Mouse (Mus musculus) forebrain, embryonic 14.5 days (tissue): ENCODE measurements at regions not wholly inside any gene's neighbourhood (a gene's known extent, or its start where the extent isn't known, plus 50 kb on each side); places are given as distances from the start of the nearest gene placed in this dataset.

Experiments
- ATAC-seq: fragments of 200-750 bp; cut with Nextera tagmentation; 2 replicates; pipeline ENCODE4 v1.8.0; 2017; ENCODE audit warnings: mild to moderate bottlenecking, moderate library complexity
- DNase-seq: peaks from one replicate; pipeline ENCODE4 v3.0.0-alpha.2; 2015; ENCODE audit warnings: low spot score
- H3K27ac ChIP-seq: fragments of 300-500 bp; sonication (generic); 2 replicates; pipeline ENCODE4 v1.5.1; 2014; ENCODE audit warnings: low read depth, mild to moderate bottlenecking, control low read depth, low read length, moderate library complexity
- H3K27me3 ChIP-seq: fragments of 300-500 bp; sonication (generic); replicated peaks from 2 replicates; pipeline ENCODE4 v1.6.1; 2014; ENCODE audit warnings: low read length, control low read depth, mixed read lengths; ENCODE audit not compliant: control insufficient read depth, insufficient read depth
- H3K36me3 ChIP-seq: fragments of 300-500 bp; sonication (generic); 2 replicates; pipeline ENCODE4 v1.6.1; 2014; ENCODE audit warnings: low read length, control low read depth; ENCODE audit not compliant: control insufficient read depth, insufficient read depth
- H3K4me1 ChIP-seq: fragments of 300-500 bp; sonication (generic); 2 replicates; pipeline ENCODE4 v1.6.1; 2014; ENCODE audit warnings: antibody characterized with exemption, low read length, control low read depth; ENCODE audit not compliant: control insufficient read depth, insufficient read depth
- H3K4me2 ChIP-seq: fragments of 300-500 bp; sonication (generic); 2 replicates; pipeline ENCODE4 v1.6.1; 2014; ENCODE audit warnings: mild to moderate bottlenecking, control low read depth, low read length
- H3K4me3 ChIP-seq: fragments of 300-500 bp; sonication (generic); 2 replicates; pipeline ENCODE4 v1.5.1; 2014; ENCODE audit warnings: low read depth, low read length, control low read depth
- H3K9ac ChIP-seq: fragments of 300-500 bp; sonication (generic); 2 replicates; pipeline ENCODE4 v1.6.1; 2014; ENCODE audit warnings: mild to moderate bottlenecking, low read length, control low read depth, moderate library complexity
- H3K9me3 ChIP-seq: fragments of 300-500 bp; sonication (generic); replicated peaks from 2 replicates; pipeline ENCODE4 v1.6.1; 2016; ENCODE audit warnings: low read length, control low read depth, mixed read lengths; ENCODE audit not compliant: control insufficient read depth
- WGBS: fragments of 180-500 bp; shearing (Covaris S2); extraction: QIAGEN DNeasy Blood & Tissue Kit; methylation state at CpG from one replicate; pipeline ENCODE4 v1.1.7; 2014; 5-methylcytosine and 5-hydroxymethylcytosine counted together

- Histone ChIP-seq H3K4me1 (no peaks in the 10 kb centered on the region), H3K27me3 (no peaks in the 10 kb centered on the region), H3K27ac (no peak overlapping the region), H3K4me2 (no peak overlapping the region), H3K9ac (no peak overlapping the region), H3K9me3 (no peaks in the 10 kb centered on the region), H3K36me3 (no peaks in the 10 kb centered on the region), H3K4me3 (no peak overlapping the region)
- ATAC-seq = peak; percentile 62; the same call in 1 of the 2 replicates
- peak; percentile 66 for DNase-seq
- 71% methylated on average over 10 of the region's 10 CpGs for WGBS
Measured at GRCm38 (mm10) chr3:29822622-29823370, 725.0 kb downstream of the Mecom start.

GRCm38 (mm10) chr3:29816964-29817363 lies 730.8 kb downstream of the Mecom start:
- no peaks in the 10 kb centered on the region for H3K4me1 ChIP-seq
- H3K4me3 ChIP-seq = no peak overlapping the region
- H3K36me3 ChIP-seq = no peaks in the 10 kb centered on the region
- no peak overlapping the region for H3K27ac ChIP-seq
- no peaks in the 10 kb centered on the region for H3K27me3 ChIP-seq
- DNase-seq (no peak), ATAC-seq (no peak)
- H3K9me3 ChIP-seq = no peaks in the 10 kb centered on the region
- WGBS = 86% methylated on average over 4 of the region's 4 CpGs
- H3K4me2 ChIP-seq = no peak overlapping the region
- no peak overlapping the region for H3K9ac ChIP-seq

DNA sequence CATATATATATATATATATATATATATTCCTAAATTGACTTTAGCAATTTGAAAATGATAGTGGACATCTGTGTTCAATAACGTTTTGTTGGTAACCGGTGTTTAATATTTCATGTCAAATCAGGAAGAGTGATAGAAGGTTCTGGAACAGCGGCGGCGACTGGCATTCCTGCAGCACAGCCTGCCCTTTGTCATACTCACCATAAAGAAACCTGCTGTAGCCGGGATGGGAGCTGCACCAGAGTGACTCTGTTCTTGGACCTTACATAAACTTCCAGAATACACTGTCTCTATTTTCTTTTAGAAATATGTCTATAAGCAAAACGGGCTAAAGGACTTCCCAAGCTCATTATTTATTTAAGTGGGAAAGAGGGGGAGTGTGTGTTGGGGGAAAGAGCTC lies 731.5 kb downstream of the Egfem1 start:
- Histone ChIP-seq H3K4me3 (no peak overlapping the region), H3K9ac (no peak overlapping the region), H3K4me1 (no peaks in the 10 kb centered on the region), H3K27ac (no peak overlapping the region), H3K4me2 (no peak overlapping the region), H3K27me3 (no peaks in the 10 kb centered on the region), H3K9me3 (no peaks in the 10 kb centered on the region), H3K36me3 (no peaks in the 10 kb centered on the region)
- 50% methylated on average over 7 of the region's 7 CpGs for WGBS
- DNase-seq (no peak), ATAC-seq (0 out of 2 replicates have a peak, but pooled peaks have one; percentile 49)

DNA sequence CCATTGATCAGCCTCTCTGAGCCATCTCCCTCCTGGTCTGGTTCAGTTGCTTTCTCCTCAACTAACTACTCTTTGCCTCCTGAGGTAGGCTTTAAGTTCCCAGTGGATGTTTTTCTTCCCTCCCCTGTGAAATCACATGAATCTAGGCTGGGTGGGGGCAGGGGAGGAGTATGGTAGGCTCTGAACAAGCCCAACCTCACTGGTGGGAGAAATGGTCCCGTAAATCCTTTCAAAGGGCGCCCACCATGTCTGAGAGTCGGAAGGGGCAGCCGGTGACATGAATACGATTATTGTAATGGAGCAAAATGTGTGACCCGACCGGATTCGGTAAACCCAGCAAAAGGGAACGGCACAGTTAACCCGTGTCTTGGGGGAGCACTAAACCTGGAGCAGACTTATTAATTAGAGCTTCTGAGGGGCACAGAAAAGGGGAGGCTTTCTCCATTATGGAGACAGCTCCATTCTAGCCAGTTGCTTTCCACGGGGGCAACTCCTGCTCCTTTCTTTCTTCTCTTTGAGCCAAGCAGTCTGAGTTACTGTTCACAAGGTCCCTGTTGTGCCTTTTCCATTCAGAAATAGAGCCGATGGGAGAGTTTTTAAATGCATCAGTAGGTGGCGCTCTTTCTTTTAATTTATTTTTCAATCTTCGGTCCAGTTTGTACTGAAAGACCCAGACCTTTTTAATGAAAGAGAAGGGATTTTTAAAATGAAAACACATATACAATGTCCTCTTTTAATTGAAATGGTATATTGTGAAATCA lies 730.8 kb downstream of the Egfem1 start:
- no peaks in the 10 kb centered on the region for H3K9me3 ChIP-seq
- no peak overlapping the region for H3K4me3 ChIP-seq
- peak overlapping the region; percentile 37 for H3K4me2 ChIP-seq
- no peaks in the 10 kb centered on the region for H3K4me1 ChIP-seq
- DNase-seq (peak; percentile 84), ATAC-seq (peak; percentile 74)
- WGBS = 34% methylated on average over 14 of the region's 14 CpGs
- no peaks in the 10 kb centered on the region for H3K27me3 ChIP-seq
- no peak overlapping the region for H3K9ac ChIP-seq
- H3K27ac ChIP-seq = no peak overlapping the region
- no peaks in the 10 kb centered on the region for H3K36me3 ChIP-seq

- Histone ChIP-seq H3K27ac (no peak overlapping the region), H3K4me2 (no peak overlapping the region), H3K36me3 (no peaks in the 10 kb centered on the region), H3K9me3 (no peaks in the 10 kb centered on the region), H3K4me1 (no peaks in the 10 kb centered on the region), H3K27me3 (no peaks in the 10 kb centered on the region), H3K4me3 (no peak overlapping the region), H3K9ac (no peak overlapping the region)
- ATAC-seq (no peak), DNase-seq (no peak)
- 81% methylated on average over 2 of the region's 2 CpGs for WGBS
Measured at GRCm38 (mm10) chr3:29806046-29806445, 724.2 kb downstream of the Egfem1 start.

DNA sequence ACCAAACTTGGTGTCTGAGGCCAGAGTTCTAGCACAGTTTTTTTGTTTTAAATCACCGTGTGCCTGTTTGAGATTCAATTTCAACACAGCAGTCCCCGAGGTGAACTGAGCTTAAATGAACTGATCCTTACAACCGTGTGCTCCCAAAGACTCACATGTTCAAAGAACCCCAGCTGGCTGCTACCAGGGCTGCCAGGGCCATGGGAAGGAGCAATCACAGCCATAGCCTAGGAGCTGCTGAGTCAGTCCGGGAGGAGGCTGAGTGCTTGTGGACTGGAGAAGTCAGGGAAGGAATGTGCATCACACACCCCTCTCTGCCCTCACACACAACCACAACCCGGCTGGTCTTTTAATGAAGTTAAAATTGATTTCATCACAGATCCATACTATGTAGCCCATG lies 721.6 kb downstream of the Egfem1 start:
- Histone ChIP-seq H3K4me2 (no peak overlapping the region), H3K27me3 (no peaks in the 10 kb centered on the region), H3K4me3 (no peak overlapping the region), H3K9me3 (no peaks in the 10 kb centered on the region), H3K27ac (no peak overlapping the region), H3K4me1 (no peaks in the 10 kb centered on the region), H3K36me3 (no peaks in the 10 kb centered on the region), H3K9ac (no peak overlapping the region)
- DNase-seq = no peak
- 51% methylated on average over 5 of the region's 5 CpGs for WGBS
- ATAC-seq = no peak

GRCm38 (mm10) chr3:29801081-29801480 lies 719.3 kb downstream of the Egfem1 start:
- H3K9me3 ChIP-seq = no peaks in the 10 kb centered on the region
- no peaks in the 10 kb centered on the region for H3K27me3 ChIP-seq
- no peak for DNase-seq
- H3K4me2 ChIP-seq = no peak overlapping the region
- 74% methylated on average over 3 of the region's 3 CpGs for WGBS
- H3K4me3 ChIP-seq = no peak overlapping the region
- no peaks in the 10 kb centered on the region for H3K36me3 ChIP-seq
- no peak for ATAC-seq
- H3K9ac ChIP-seq = no peak overlapping the region
- H3K27ac ChIP-seq = no peak overlapping the region
- H3K4me1 ChIP-seq = no peaks in the 10 kb centered on the region

GRCm38 (mm10) chr3:29774365-29774764 lies 692.5 kb downstream of the Egfem1 start:
- Histone ChIP-seq H3K27me3 (no peaks in the 10 kb centered on the region), H3K9me3 (no peaks in the 10 kb centered on the region), H3K27ac (no peak overlapping the region), H3K4me1 (no peaks in the 10 kb centered on the region), H3K36me3 (no peaks in the 10 kb centered on the region), H3K9ac (no peak overlapping the region), H3K4me3 (no peak overlapping the region), H3K4me2 (no peak overlapping the region)
- no peak for ATAC-seq
- WGBS = 82% methylated on average over 3 of the region's 3 CpGs
- no peak for DNase-seq

- DNase-seq (no peak), ATAC-seq (no peak)
- Histone ChIP-seq H3K27me3 (no peaks in the 10 kb centered on the region), H3K9me3 (no peaks in the 10 kb centered on the region), H3K36me3 (no peaks in the 10 kb centered on the region), H3K4me1 (no peaks in the 10 kb centered on the region), H3K27ac (no peak overlapping the region), H3K9ac (no peak overlapping the region), H3K4me2 (no peak overlapping the region), H3K4me3 (no peak overlapping the region)
- 93% methylated on average over 1 of the region's 1 CpGs for WGBS
Measured at GRCm38 (mm10) chr3:29771194-29771593, 689.4 kb downstream of the Egfem1 start.
